Mouse (Mus musculus) olfactory bulb, adult 2 months (tissue): ENCODE data around the gene Ccdc155.

Experiments
- CTCF ChIP-seq: fragments of 200-500 bp; IDR thresholded peaks from 2 replicates; pipeline ENCODE4 v1.5.1; 2012; ENCODE audit warnings: low read depth, mild to moderate bottlenecking, low read length, moderate library complexity; ENCODE audit not compliant: insufficient read depth
- POLR2A ChIP-seq: fragments of 200-500 bp; IDR thresholded peaks from 2 replicates; pipeline ENCODE4 v1.6.1; 2012; ENCODE audit warnings: mild to moderate bottlenecking, low read depth, low read length, moderate library complexity; ENCODE audit not compliant: insufficient read depth

GRCm38 (mm10) chr7:45180896-45181477, 23.7 kb downstream of the Ccdc155 start, which contains the start of gene Pth2:
- no peak for TF ChIP-seq CTCF
- TF ChIP-seq POLR2A = no peak
